Mouse (Mus musculus) forebrain, embryonic 14.5 days (tissue): ENCODE results near the gene Gm5767. TPM values are rescaled to one million over a fixed set of nuclear protein-coding genes. Genes with fewer than 3 reads are reported as not detected.
A peak's percentile ranks its signal among the peaks of the same experiment; 100 is the strongest.

Source experiments
- ATAC-seq: fragments of 200-750 bp; cut with Nextera tagmentation; 2 replicates; pipeline ENCODE4 v1.8.0; 2017; ENCODE audit warnings: mild to moderate bottlenecking, moderate library complexity
- DNase-seq: peaks from one replicate; pipeline ENCODE4 v3.0.0-alpha.2; 2015; ENCODE audit warnings: low spot score
- H3K27ac ChIP-seq: fragments of 300-500 bp; sonication (generic); 2 replicates; pipeline ENCODE4 v1.5.1; 2014; ENCODE audit warnings: low read depth, mild to moderate bottlenecking, control low read depth, low read length, moderate library complexity
- H3K27me3 ChIP-seq: fragments of 300-500 bp; sonication (generic); replicated peaks from 2 replicates; pipeline ENCODE4 v1.6.1; 2014; ENCODE audit warnings: low read length, control low read depth, mixed read lengths; ENCODE audit not compliant: control insufficient read depth, insufficient read depth
- H3K36me3 ChIP-seq: fragments of 300-500 bp; sonication (generic); 2 replicates; pipeline ENCODE4 v1.6.1; 2014; ENCODE audit warnings: low read length, control low read depth; ENCODE audit not compliant: control insufficient read depth, insufficient read depth
- H3K4me1 ChIP-seq: fragments of 300-500 bp; sonication (generic); 2 replicates; pipeline ENCODE4 v1.6.1; 2014; ENCODE audit warnings: antibody characterized with exemption, low read length, control low read depth; ENCODE audit not compliant: control insufficient read depth, insufficient read depth
- H3K4me2 ChIP-seq: fragments of 300-500 bp; sonication (generic); 2 replicates; pipeline ENCODE4 v1.6.1; 2014; ENCODE audit warnings: mild to moderate bottlenecking, control low read depth, low read length
- H3K4me3 ChIP-seq: fragments of 300-500 bp; sonication (generic); 2 replicates; pipeline ENCODE4 v1.5.1; 2014; ENCODE audit warnings: low read depth, low read length, control low read depth
- H3K9ac ChIP-seq: fragments of 300-500 bp; sonication (generic); 2 replicates; pipeline ENCODE4 v1.6.1; 2014; ENCODE audit warnings: mild to moderate bottlenecking, low read length, control low read depth, moderate library complexity
- H3K9me3 ChIP-seq: fragments of 300-500 bp; sonication (generic); replicated peaks from 2 replicates; pipeline ENCODE4 v1.6.1; 2016; ENCODE audit warnings: low read length, control low read depth, mixed read lengths; ENCODE audit not compliant: control insufficient read depth
- WGBS: fragments of 180-500 bp; shearing (Covaris S2); extraction: QIAGEN DNeasy Blood & Tissue Kit; methylation state at CpG from one replicate; pipeline ENCODE4 v1.1.7; 2014; 5-methylcytosine and 5-hydroxymethylcytosine counted together
- polyA plus RNA-seq: library from polyadenylated mRNA; unstranded; fragments of >200 nt; fragmentation: Nextera tagmentation; extraction: Ambion mirVana; gene quantifications from 2 replicates; pipeline ENCODE4 v1.2.1, GENCODE M21; 2014

Gene Gm5767
- polyA plus RNA-seq: not detected in 2 replicates

GRCm38 (mm10) chr16:8680470-8680869 is at the start of gene Gm5767:
Gene Gm5767 (plus strand): TSS chr16:8680770.
- DNase-seq (no peak), ATAC-seq (no peak)
- WGBS: 78% methylated on average over 5 of the region's 5 CpGs

GRCm38 (mm10) chr16:8631428-8631827 is 49.1 kb upstream of the Gm5767 start:
- DNase-seq (no peak), ATAC-seq (no peak)
- no peaks in the 10 kb centered on the region for H3K9me3 ChIP-seq
- H3K4me3 ChIP-seq: no peak overlapping the region
- H3K27me3 ChIP-seq: no peaks in the 10 kb centered on the region
- no peak overlapping the region for H3K9ac ChIP-seq
- H3K36me3 ChIP-seq: peaks cover 30% of the 10 kb centered on the region
- no peak overlapping the region for H3K27ac ChIP-seq
- H3K4me2 ChIP-seq: no peak overlapping the region
- H3K4me1 ChIP-seq: peaks cover 6% of the 10 kb centered on the region
- WGBS: 89% methylated on average over 5 of the region's 5 CpGs

More at GRCm38 (mm10) chr16:8680470-8680869, at the start of gene Gm5767:
- Histone ChIP-seq H3K4me3 (no peak within 1 kb of the TSS), H3K27ac (no peak within 1 kb of the TSS), H3K9me3 (no peaks in the 10 kb centered on the region), H3K36me3 (0 out of 2 replicates have a peak, but pooled peaks cover 4% of the 10 kb centered on the region), H3K27me3 (no peaks in the 10 kb centered on the region), H3K9ac (no peak within 1 kb of the TSS), H3K4me1 (no peaks in the 10 kb centered on the region), H3K4me2 (no peak within 1 kb of the TSS)

GRCm38 (mm10) chr16:8636867-8637216 is 43.7 kb upstream of the Gm5767 start:
- ATAC-seq (no peak; the same call in none of the 2 replicates), DNase-seq (no peak)
- H3K27me3 ChIP-seq: no peaks in the 10 kb centered on the region
- H3K9ac ChIP-seq: peak overlapping the region; percentile 64
- H3K4me3 ChIP-seq: peak overlapping the region; percentile 49
- peaks cover 25% of the 10 kb centered on the region for H3K36me3 ChIP-seq
- peaks cover 11% of the 10 kb centered on the region for H3K4me1 ChIP-seq
- 0% methylated on average over 13 of the region's 13 CpGs for WGBS
- H3K27ac ChIP-seq: peak overlapping the region; percentile 75
- peak overlapping the region; percentile 72 for H3K4me2 ChIP-seq
- H3K9me3 ChIP-seq: no peaks in the 10 kb centered on the region

GRCm38 (mm10) chr16:8637217-8638051 is 43.1 kb upstream of the Gm5767 start, which contains the start of the genes Pmm2 and Tmem186:
Gene Pmm2 (plus strand): TSS chr16:8637674.
Gene Tmem186 (minus strand): TSS chr16:8637712.
- Histone ChIP-seq H3K4me2 (peak within 1 kb of the TSS; percentile 72), H3K4me3 (peak within 1 kb of the TSS; percentile 49), H3K36me3 (peaks cover 19% of the 10 kb centered on the region), H3K4me1 (peaks cover 11% of the 10 kb centered on the region), H3K9me3 (no peaks in the 10 kb centered on the region), H3K27me3 (no peaks in the 10 kb centered on the region), H3K9ac (peak within 1 kb of the TSS; percentile 64), H3K27ac (peak within 1 kb of the TSS; percentile 75)
- under 1% methylated on average over 59 of the region's 59 CpGs for WGBS
- peak; percentile 98 for DNase-seq
- ATAC-seq: peak; percentile 97

- Histone ChIP-seq H3K9me3 (no peaks in the 10 kb centered on the region), H3K4me1 (peaks cover 11% of the 10 kb centered on the region), H3K4me2 (peak overlapping the region; percentile 72), H3K27ac (peak overlapping the region; percentile 62; the same call in 1 of the 2 replicates), H3K9ac (peak overlapping the region; percentile 64), H3K4me3 (peak overlapping the region; percentile 49), H3K36me3 (peaks cover 23% of the 10 kb centered on the region), H3K27me3 (no peaks in the 10 kb centered on the region)
- no peak for DNase-seq
- 44% methylated on average over 7 of the region's 7 CpGs for WGBS
- no peak for ATAC-seq
Measured at GRCm38 (mm10) chr16:8638131-8638530, 42.4 kb upstream of the Gm5767 start.

GRCm38 (mm10) chr16:8639466-8640191 is 40.9 kb upstream of the Gm5767 start:
- no peaks in the 10 kb centered on the region for H3K9me3 ChIP-seq
- no peak overlapping the region for H3K4me3 ChIP-seq
- no peak overlapping the region for H3K27ac ChIP-seq
- no peaks in the 10 kb centered on the region for H3K27me3 ChIP-seq
- ATAC-seq (no peak), DNase-seq (no peak)
- no peak overlapping the region for H3K9ac ChIP-seq
- H3K4me2 ChIP-seq: no peak overlapping the region
- peaks cover 11% of the 10 kb centered on the region for H3K4me1 ChIP-seq
- WGBS: 94% methylated on average over 11 of the region's 11 CpGs
- H3K36me3 ChIP-seq: peaks cover 30% of the 10 kb centered on the region

- Histone ChIP-seq H3K27me3 (no peaks in the 10 kb centered on the region), H3K9me3 (no peaks in the 10 kb centered on the region), H3K4me1 (no peaks in the 10 kb centered on the region), H3K36me3 (peaks cover 57% of the 10 kb centered on the region), H3K27ac (no peak overlapping the region), H3K4me2 (no peak overlapping the region), H3K9ac (no peak overlapping the region), H3K4me3 (no peak overlapping the region)
- WGBS: 87% methylated on average over 2 of the region's 2 CpGs
- peak; percentile 62; the same call in 1 of the 2 replicates for ATAC-seq
- DNase-seq: peak; percentile 45
Measured at GRCm38 (mm10) chr16:8643855-8644254, 36.7 kb upstream of the Gm5767 start.

- Histone ChIP-seq H3K4me2 (no peak overlapping the region), H3K9me3 (no peaks in the 10 kb centered on the region), H3K36me3 (peaks cover 72% of the 10 kb centered on the region), H3K9ac (no peak overlapping the region), H3K27ac (no peak overlapping the region), H3K4me3 (no peak overlapping the region), H3K4me1 (no peaks in the 10 kb centered on the region), H3K27me3 (no peaks in the 10 kb centered on the region)
- DNase-seq: no peak
- 86% methylated on average over 6 of the region's 6 CpGs for WGBS
- no peak for ATAC-seq
Measured at GRCm38 (mm10) chr16:8645546-8645945, 35.0 kb upstream of the Gm5767 start.
